In genomic region chr5:124351604-124352003, GRCm38 (mm10) we compare ENCODE assay signal across 8 mouse cellular contexts. TPM values are rescaled to one million over a fixed set of nuclear protein-coding genes. Genes with fewer than 3 reads are reported as not detected.
A peak's percentile ranks its signal among the peaks of the same experiment; 100 is the strongest.
DNase-seq lines count a peak whose midpoint lies in the region; ATAC-seq lines count a peak whose summit lies in the region.

No protein-coding gene starts in this region.

- 48% methylated on average over 3 of the region's 3 CpGs for WGBS in embryonic facial prominence, embryonic 13.5 days
- WGBS in intestine, embryonic 14.5 days: 47% methylated on average over 3 of the region's 3 CpGs
- WGBS in neural tube, embryonic 12.5 days: 28% methylated on average over 3 of the region's 3 CpGs

- H3K27me3 ChIP-seq in embryonic facial prominence, embryonic 13.5 days: no peaks in the 10 kb centered on the region
- H3K27me3 ChIP-seq in intestine, embryonic 14.5 days (replicated peaks; ENCODE audit: control insufficient read depth, insufficient read depth, low read length): no peaks in the 10 kb centered on the region
- H3K27me3 ChIP-seq in neural tube, embryonic 12.5 days (replicated peaks): no peaks in the 10 kb centered on the region

- no peak for ATAC-seq in embryonic facial prominence, embryonic 13.5 days (ENCODE audit: insufficient number of reproducible peaks, insufficient read depth, low FRiP score, low TSS enrichment, low read depth)
- no peak for ATAC-seq in intestine, embryonic 14.5 days (replicated peaks; ENCODE audit: low FRiP score, low TSS enrichment, low read depth)
- ATAC-seq in neural tube, embryonic 12.5 days (ENCODE audit: low FRiP score, low read depth): peak; percentile 32
- ATAC-seq in frontal cortex, adult (ENCODE audit: low TSS enrichment): no peak

- H3K4me1 ChIP-seq in embryonic facial prominence, embryonic 13.5 days: peaks cover 26% of the 10 kb centered on the region
- peaks cover 14% of the 10 kb centered on the region for H3K4me1 ChIP-seq in intestine, embryonic 14.5 days (replicated peaks; ENCODE audit: control insufficient read depth, insufficient read depth, low read length)
- H3K4me1 ChIP-seq in neural tube, embryonic 12.5 days: peaks cover 37% of the 10 kb centered on the region

- H3K27ac ChIP-seq in embryonic facial prominence, embryonic 13.5 days: peak overlapping the region; percentile 99
- peak overlapping the region; percentile 98 for H3K27ac ChIP-seq in intestine, embryonic 14.5 days (ENCODE audit: low read depth)
- peak overlapping the region; percentile 97 for H3K27ac ChIP-seq in neural tube, embryonic 12.5 days

- H3K9me3 ChIP-seq in embryonic facial prominence, embryonic 13.5 days: no peaks in the 10 kb centered on the region
- H3K9me3 ChIP-seq in intestine, embryonic 14.5 days (ENCODE audit: control insufficient read depth, low read length): no peaks in the 10 kb centered on the region
- no peaks in the 10 kb centered on the region for H3K9me3 ChIP-seq in neural tube, embryonic 12.5 days

- peak; percentile 5 to 11 for DNase-seq in kidney, postnatal 4 days
- DNase-seq in kidney, adult 9 months: no peak
- DNase-seq in intestine, embryonic 14.5 days (ENCODE audit: low spot score): peak; percentile 58
- DNase-seq in left cerebral cortex, postnatal 36 days (ENCODE audit: low spot score in 2 of 2): no peak
- DNase-seq in gastrocnemius, postnatal 10 days: no peak

- peak overlapping the region; percentile 100 for H3K9ac ChIP-seq in embryonic facial prominence, embryonic 13.5 days
- peak overlapping the region; percentile 100 for H3K9ac ChIP-seq in intestine, embryonic 14.5 days (ENCODE audit: low read length)
- H3K9ac ChIP-seq in neural tube, embryonic 12.5 days: peak overlapping the region; percentile 100

- peak overlapping the region; percentile 90 for H3K4me2 ChIP-seq in embryonic facial prominence, embryonic 13.5 days
- H3K4me2 ChIP-seq in intestine, embryonic 14.5 days (ENCODE audit: low read length): peak overlapping the region; percentile 98
- peak overlapping the region; percentile 86 for H3K4me2 ChIP-seq in neural tube, embryonic 12.5 days (replicated peaks)

- intact Hi-C loops in left cerebral cortex, postnatal 36 days (cut with DNase I): loop anchor here (1.0 kb wide), 1 partner anchor 24 kb away; the partner anchor contains the start of gene Mphosph9

- peak overlapping the region; percentile 93 for H3K4me3 ChIP-seq in embryonic facial prominence, embryonic 13.5 days
- peak overlapping the region; percentile 97 for H3K4me3 ChIP-seq in intestine, embryonic 14.5 days (ENCODE audit: low read depth, low read length)
- peak overlapping the region; percentile 98 for H3K4me3 ChIP-seq in neural tube, embryonic 12.5 days

- peaks cover 29% of the 10 kb centered on the region for H3K36me3 ChIP-seq in embryonic facial prominence, embryonic 13.5 days
- peaks cover 29% of the 10 kb centered on the region for H3K36me3 ChIP-seq in intestine, embryonic 14.5 days (ENCODE audit: control insufficient read depth, insufficient read depth, low read length)
- peaks cover 29% of the 10 kb centered on the region for H3K36me3 ChIP-seq in neural tube, embryonic 12.5 days

RNA-seq across cellular contexts. Expression of gene Cdk2ap1, which starts 11.3 kb away (rescaled TPM):
- polyA plus RNA-seq in embryonic facial prominence, embryonic 13.5 days (2015; fragmentation: Nextera tagmentation; extraction: Ambion mirVana): 40.1 and 43.8 TPM in 2 replicates
- 58.7 and 59.5 TPM in 2 replicates for polyA plus RNA-seq in intestine, embryonic 14.5 days (2014; fragmentation: Nextera tagmentation; extraction: Ambion mirVana)
- polyA plus RNA-seq in neural tube, embryonic 12.5 days (2016; fragmentation: Nextera tagmentation; extraction: Ambion mirVana): 293 and 314 TPM in 2 replicates
- total RNA-seq in left cerebral cortex, postnatal 36 days (2021): 100 to 1,000 TPM; 142 to 165 TPM
- total RNA-seq in gastrocnemius, postnatal 10 days (2021): 100 to 1,000 TPM; 165 to 169 TPM

RNA-seq across cellular contexts. Expression of gene 2810006K23Rik, which starts 23.7 kb away (rescaled TPM):
- 17.7 and 19.4 TPM in 2 replicates for polyA plus RNA-seq in embryonic facial prominence, embryonic 13.5 days (2015; fragmentation: Nextera tagmentation; extraction: Ambion mirVana)
- polyA plus RNA-seq in intestine, embryonic 14.5 days (2014; fragmentation: Nextera tagmentation; extraction: Ambion mirVana): 11.6 and 14.1 TPM in 2 replicates
- polyA plus RNA-seq in neural tube, embryonic 12.5 days (2016; fragmentation: Nextera tagmentation; extraction: Ambion mirVana): 21.2 and 22.9 TPM in 2 replicates
- total RNA-seq in left cerebral cortex, postnatal 36 days (2021): 10 to 100 TPM; 14.4 to 15.4 TPM
- 1 to 10 TPM; 7.3 to 9.5 TPM for total RNA-seq in gastrocnemius, postnatal 10 days (2021)

RNA-seq across cellular contexts. Expression of gene Mphosph9, which starts 23.8 kb away (rescaled TPM):
- 12.5 and 14.0 TPM in 2 replicates for polyA plus RNA-seq in embryonic facial prominence, embryonic 13.5 days (2015; fragmentation: Nextera tagmentation; extraction: Ambion mirVana)
- 13.6 and 13.9 TPM in 2 replicates for polyA plus RNA-seq in intestine, embryonic 14.5 days (2014; fragmentation: Nextera tagmentation; extraction: Ambion mirVana)
- polyA plus RNA-seq in neural tube, embryonic 12.5 days (2016; fragmentation: Nextera tagmentation; extraction: Ambion mirVana): 17.9 and 18.8 TPM in 2 replicates
- 10 to 100 TPM; 19.6 to 23.8 TPM for total RNA-seq in left cerebral cortex, postnatal 36 days (2021)
- total RNA-seq in gastrocnemius, postnatal 10 days (2021): 1 to 10 TPM; 4.8 to 6.1 TPM

Comparison
In these comparisons a context has a peak if more than half of its experiments do, and no peak if none do; other contexts are left out.
1. DNase-seq: peak in kidney, postnatal 4 days (2 of 2) and intestine, embryonic 14.5 days (single experiment); none in kidney, adult 9 months (single experiment), left cerebral cortex, postnatal 36 days (0 of 2) and gastrocnemius, postnatal 10 days (single experiment).
2. Peak in every context shown above with its lines, with median percentiles within 50 percentile points of each other: H3K27ac ChIP-seq, H3K4me2 ChIP-seq, H3K4me3 ChIP-seq and H3K9ac ChIP-seq.